Mouse (Mus musculus) thymus, adult 2 months (tissue): ENCODE measurements at regions not wholly inside any gene's neighbourhood (a gene's known extent, or its start where the extent isn't known, plus 50 kb on each side); places are given as distances from the start of the nearest gene placed in this dataset.

Experiments used
- DNase-seq: peaks from one replicate; pipeline ENCODE4 v3.0.0; 2021
- H3K27ac ChIP-seq: fragments of 200-500 bp; 2 replicates; pipeline ENCODE4 v1.5.1; 2012; ENCODE audit warnings: low read length, control low read depth; ENCODE audit not compliant: control insufficient read depth, insufficient read depth
- H3K27me3 ChIP-seq: fragments of 200-500 bp; 2 replicates; pipeline ENCODE4 v1.6.1; 2012; ENCODE audit warnings: mild to moderate bottlenecking, low read length, moderate library complexity, mixed read lengths; ENCODE audit not compliant: control insufficient read depth, insufficient read depth
- H3K36me3 ChIP-seq: fragments of 200-500 bp; 2 replicates; pipeline ENCODE4 v1.6.1; 2012; ENCODE audit warnings: mild to moderate bottlenecking, low read length, moderate library complexity; ENCODE audit not compliant: control insufficient read depth, insufficient read depth
- H3K4me1 ChIP-seq: fragments of 200-500 bp; replicated peaks from 2 replicates; pipeline ENCODE4 v1.6.1; 2012; ENCODE audit warnings: low read length; ENCODE audit not compliant: control insufficient read depth, insufficient read depth
- H3K4me3 ChIP-seq: fragments of 200-500 bp; 2 replicates; pipeline ENCODE4 v1.5.1; 2012; ENCODE audit warnings: mild to moderate bottlenecking, low read length, control low read depth, moderate library complexity; ENCODE audit not compliant: control insufficient read depth, insufficient read depth
- CTCF ChIP-seq: fragments of 200-500 bp; IDR thresholded peaks from 2 replicates; pipeline ENCODE4 v1.5.1; 2012; ENCODE audit warnings: mild to moderate bottlenecking, control low read depth, low read length, moderate library complexity, borderline replicate concordance; ENCODE audit not compliant: control insufficient read depth, poor library complexity, insufficient read depth; ENCODE audit errors: extremely low read depth
- POLR2A ChIP-seq: fragments of 200-500 bp; IDR thresholded peaks from 2 replicates; pipeline ENCODE4 v1.6.1; 2012; ENCODE audit warnings: mild to moderate bottlenecking, low read length, control low read depth, moderate library complexity; ENCODE audit not compliant: control insufficient read depth, poor library complexity, insufficient read depth; ENCODE audit errors: extremely low read depth
- WGBS: fragments of 180-500 bp; shearing (Covaris S2); methylation state at CpG from one replicate; pipeline ENCODE4 v1.1.7; 2018; 5-methylcytosine and 5-hydroxymethylcytosine counted together

- TF ChIP-seq CTCF = no peak
- TF ChIP-seq POLR2A = no peak
- Histone ChIP-seq H3K27ac (no peak overlapping the region), H3K36me3 (no peaks in the 10 kb centered on the region), H3K4me1 (no peaks in the 10 kb centered on the region), H3K27me3 (no peaks in the 10 kb centered on the region), H3K4me3 (no peak overlapping the region)
- 96% methylated on average over 10 of the region's 10 CpGs for WGBS
- DNase-seq = no peak
Observed at GRCm38 (mm10) chr8:36304809-36305208, 539.2 kb downstream of the Gm19410 start.

- DNase-seq = no peak
- no peak overlapping the region for H3K27ac ChIP-seq
- H3K4me3 ChIP-seq = no peak overlapping the region
- H3K27me3 ChIP-seq = no peaks in the 10 kb centered on the region
- TF ChIP-seq CTCF (no peak), POLR2A (no peak)
- H3K4me1 ChIP-seq = no peaks in the 10 kb centered on the region
- WGBS = 91% methylated on average over 4 of the region's 4 CpGs
- H3K36me3 ChIP-seq = no peaks in the 10 kb centered on the region
Observed at GRCm38 (mm10) chr8:36306336-36306735, 540.7 kb downstream of the Gm19410 start.

- Histone ChIP-seq H3K4me3 (no peak overlapping the region), H3K27ac (no peak overlapping the region), H3K27me3 (no peaks in the 10 kb centered on the region), H3K36me3 (no peaks in the 10 kb centered on the region), H3K4me1 (no peaks in the 10 kb centered on the region)
- no peak for DNase-seq
- TF ChIP-seq POLR2A (no peak), CTCF (no peak)
- 92% methylated on average over 8 of the region's 8 CpGs for WGBS
Observed at GRCm38 (mm10) chr8:36307496-36307895, 541.9 kb downstream of the Gm19410 start.

- DNase-seq = no peak
- H3K4me1 ChIP-seq = no peaks in the 10 kb centered on the region
- no peak overlapping the region for H3K27ac ChIP-seq
- 96% methylated on average over 2 of the region's 2 CpGs for WGBS
- no peaks in the 10 kb centered on the region for H3K36me3 ChIP-seq
- no peak for TF ChIP-seq POLR2A
- TF ChIP-seq CTCF = no peak
- H3K4me3 ChIP-seq = no peak overlapping the region
- H3K27me3 ChIP-seq = no peaks in the 10 kb centered on the region
Observed at GRCm38 (mm10) chr8:36308056-36308455, 542.5 kb downstream of the Gm19410 start.

GRCm38 (mm10) chr8:36309326-36309725 lies 543.7 kb downstream of the Gm19410 start:
- Histone ChIP-seq H3K27me3 (no peaks in the 10 kb centered on the region), H3K36me3 (no peaks in the 10 kb centered on the region), H3K4me3 (no peak overlapping the region), H3K27ac (no peak overlapping the region), H3K4me1 (no peaks in the 10 kb centered on the region)
- TF ChIP-seq POLR2A (no peak), CTCF (no peak)
- DNase-seq = no peak
- 98% methylated on average over 6 of the region's 6 CpGs for WGBS

GRCm38 (mm10) chr8:36309952-36310351 lies 544.4 kb downstream of the Gm19410 start:
- Histone ChIP-seq H3K4me1 (no peaks in the 10 kb centered on the region), H3K27ac (no peak overlapping the region), H3K27me3 (no peaks in the 10 kb centered on the region), H3K36me3 (no peaks in the 10 kb centered on the region), H3K4me3 (no peak overlapping the region)
- TF ChIP-seq POLR2A (no peak), CTCF (no peak)
- DNase-seq = no peak
- WGBS = 74% methylated on average over 10 of the region's 10 CpGs

GRCm38 (mm10) chr8:36311734-36312133 lies 546.1 kb downstream of the Gm19410 start:
- TF ChIP-seq POLR2A (no peak), CTCF (no peak)
- no peaks in the 10 kb centered on the region for H3K4me1 ChIP-seq
- H3K36me3 ChIP-seq = no peaks in the 10 kb centered on the region
- WGBS = 92% methylated on average over 5 of the region's 5 CpGs
- DNase-seq = no peak
- H3K27ac ChIP-seq = no peak overlapping the region
- no peak overlapping the region for H3K4me3 ChIP-seq
- no peaks in the 10 kb centered on the region for H3K27me3 ChIP-seq
